Mouse (Mus musculus) induced T-regulatory cell, adult 2 months (primary cell): ENCODE results near the gene Iqce.

Experiments
- DNase-seq: peaks from one replicate; pipeline ENCODE4 v3.0.0-alpha.2; 2012; ENCODE audit warnings: low read depth

Gene Iqce

GRCm38 (mm10) chr5:140661427-140661826 is 40.8 kb downstream of the Iqce start:
- no peak for DNase-seq

- DNase-seq = no peak
Measured at GRCm38 (mm10) chr5:140660398-140660797, 41.8 kb downstream of the Iqce start.

GRCm38 (mm10) chr5:140659607-140660272 is 42.4 kb downstream of the Iqce start:
- DNase-seq = peak; percentile 59

- no peak for DNase-seq
Measured at GRCm38 (mm10) chr5:140654096-140654845, 47.9 kb downstream of the Iqce start.

- DNase-seq = no peak
Measured at GRCm38 (mm10) chr5:140652587-140652986, 49.6 kb downstream of the Iqce start.

GRCm38 (mm10) chr5:140651231-140651630 is 50.9 kb downstream of the Iqce start:
- DNase-seq = no peak

GRCm38 (mm10) chr5:140649881-140650414 is 52.2 kb downstream of the Iqce start:
- DNase-seq = no peak

- peak; percentile 98 for DNase-seq
Measured at GRCm38 (mm10) chr5:140649101-140649667, 53.0 kb downstream of the Iqce start.

GRCm38 (mm10) chr5:140648519-140649100 is 53.6 kb downstream of the Iqce start, which contains the start of gene Ttyh3:
TSS of gene Ttyh3 (minus strand) at chr5:140649031.
- no peak for DNase-seq

GRCm38 (mm10) chr5:140647821-140648518 is 54.2 kb downstream of the Iqce start:
- DNase-seq = peak; percentile 51

GRCm38 (mm10) chr5:140647031-140647760 is 55.0 kb downstream of the Iqce start:
- DNase-seq = no peak

GRCm38 (mm10) chr5:140646171-140646570 is 56.0 kb downstream of the Iqce start:
- DNase-seq = no peak

GRCm38 (mm10) chr5:140645454-140645853 is 56.7 kb downstream of the Iqce start:
- DNase-seq = no peak

- no peak for DNase-seq
Measured at GRCm38 (mm10) chr5:140644702-140645201, 57.4 kb downstream of the Iqce start.

GRCm38 (mm10) chr5:140644263-140644662 is 57.9 kb downstream of the Iqce start:
- DNase-seq = peak; percentile 45

GRCm38 (mm10) chr5:140642076-140642475 is 60.1 kb downstream of the Iqce start:
- no peak for DNase-seq

GRCm38 (mm10) chr5:140641254-140641928 is 60.8 kb downstream of the Iqce start:
- no peak for DNase-seq

GRCm38 (mm10) chr5:140640812-140641211 is 61.4 kb downstream of the Iqce start:
- DNase-seq = no peak

GRCm38 (mm10) chr5:140639871-140640270 is 62.3 kb downstream of the Iqce start:
- DNase-seq = no peak

- no peak for DNase-seq
Measured at GRCm38 (mm10) chr5:140639312-140639711, 62.9 kb downstream of the Iqce start.
